Mouse (Mus musculus) C2C12 (cell line): ENCODE measurements around the gene A930033H14Rik.

Source experiments
- CTCF ChIP-seq: IDR thresholded peaks from one replicate; pipeline ENCODE4 v1.5.1; 2011; ENCODE audit not compliant: control insufficient read depth, insufficient read depth, insufficient read length
- MAX ChIP-seq: IDR thresholded peaks from one replicate; pipeline ENCODE4 v1.6.1; 2011; ENCODE audit warnings: mild to moderate bottlenecking, control low read depth
- MYOG ChIP-seq: IDR thresholded peaks from one replicate; pipeline ENCODE4 v1.6.1; 2011; ENCODE audit not compliant: control insufficient read depth, insufficient read length; ENCODE audit errors: extremely low read depth
- USF1 ChIP-seq: IDR thresholded peaks from one replicate; pipeline ENCODE4 v1.6.1; 2011; ENCODE audit warnings: low read depth, mild to moderate bottlenecking, control low read depth, moderate library complexity

GRCm38 (mm10) chr10:69255594-69255993 lies 42.7 kb upstream of the A930033H14Rik start:
- TF ChIP-seq CTCF (no peak), USF1 (no peak), MAX (no peak), MYOG (no peak)
